Mouse (Mus musculus) spleen, adult 10 weeks (tissue): ENCODE results near the gene Cxcr5. TPM values are rescaled to one million over a fixed set of nuclear protein-coding genes. Genes with fewer than 3 reads are reported as not detected.

Experiments used
- polyA plus RNA-seq: library from polyadenylated mRNA; stranded (reverse); fragments of 350-450 nt; fragmentation: Illumina TruSeq; extraction: RNeasy Lipid Tissue Mini Kit (QIAGEN cat#74804); gene quantifications from one replicate; pipeline ENCODE4 v1.2.3, GENCODE M21; 2015; ENCODE audit warnings: low replicate concordance; ENCODE audit not compliant: insufficient read depth

Cxcr5 gene
- 193 TPM for polyA plus RNA-seq

GRCm38 (mm10) chr9:44561597-44561996, at the start of gene Cxcr5:
Gene Cxcr5 (minus strand): TSS chr9:44561877.

GRCm38 (mm10) chr9:44604779-44605615, 43.3 kb upstream of the Cxcr5 start, which contains the start of gene Ddx6:
Gene Ddx6 (plus strand): TSS chr9:44604892.

GRCm38 (mm10) chr9:44482552-44482951, 79.1 kb downstream of the Cxcr5 start, which contains the start of gene Bcl9l:
Gene Bcl9l (plus strand): TSS chr9:44482825.

Other genes with a start within 250 kb of the Cxcr5 start
- gene C2cd2l, start 241.6 kb downstream of the Cxcr5 start, polyA plus RNA-seq = 5.9 TPM
- 16.7 TPM for gene Dpagt1, start 235.9 kb downstream of the Cxcr5 start, polyA plus RNA-seq
- 18.5 TPM for gene H2afx, start 227.2 kb downstream of the Cxcr5 start, polyA plus RNA-seq
- gene Hmbs, start 217.6 kb downstream of the Cxcr5 start, polyA plus RNA-seq = 79.9 TPM
- 50.6 TPM for gene Vps11, start 200.2 kb downstream of the Cxcr5 start, polyA plus RNA-seq
- gene Hyou1, start 182.4 kb downstream of the Cxcr5 start, polyA plus RNA-seq = 55.2 TPM
- gene Slc37a4, start 165.0 kb downstream of the Cxcr5 start, polyA plus RNA-seq = 15.4 TPM
- gene Rps25, start 154.7 kb downstream of the Cxcr5 start, polyA plus RNA-seq = 4,145 TPM
- gene Trappc4, start 154.3 kb downstream of the Cxcr5 start, polyA plus RNA-seq = 70.1 TPM
- gene Ccdc84, start 143.3 kb downstream of the Cxcr5 start, polyA plus RNA-seq = 54.6 TPM
- gene Foxr1, start 120.7 kb downstream of the Cxcr5 start, polyA plus RNA-seq = 0.65 TPM
- gene Upk2, start 106.9 kb downstream of the Cxcr5 start, polyA plus RNA-seq = not detected
- gene Bcl9l, start 79.1 kb downstream of the Cxcr5 start, polyA plus RNA-seq = 6.5 TPM
- gene Ddx6, start 43.0 kb upstream of the Cxcr5 start, polyA plus RNA-seq = 235 TPM
- not detected for gene Treh, start 111.4 kb upstream of the Cxcr5 start, polyA plus RNA-seq
- 6.1 TPM for gene Phldb1, start 173.3 kb upstream of the Cxcr5 start, polyA plus RNA-seq
- 142 TPM for gene Arcn1, start 206.0 kb upstream of the Cxcr5 start, polyA plus RNA-seq
- 42.3 TPM for gene Ift46, start 206.0 kb upstream of the Cxcr5 start, polyA plus RNA-seq
- gene Tmem25, start 237.4 kb upstream of the Cxcr5 start, polyA plus RNA-seq = 0.44 TPM
- not detected for gene Ttc36, start 241.2 kb upstream of the Cxcr5 start, polyA plus RNA-seq